Mouse (Mus musculus) heart, adult 2 months (tissue): ENCODE data around the gene Slc35f4. TPM values are rescaled to one million over a fixed set of nuclear protein-coding genes. Genes with fewer than 3 reads are reported as not detected.
A peak's percentile ranks its signal among the peaks of the same experiment; 100 is the strongest.

Source experiments
- DNase-seq, 2 experiments: peaks; one replicate each; pipeline ENCODE4 v3.0.0; 2021
- H3K27ac ChIP-seq: fragments of 200-600 bp; 2 replicates; pipeline ENCODE4 v1.8.1; 2022
- H3K27me3 ChIP-seq: fragments of 200-500 bp; 2 replicates; pipeline ENCODE4 v1.6.1; 2012; ENCODE audit warnings: mild to moderate bottlenecking, low read length, inconsistent platforms, mixed read lengths; ENCODE audit not compliant: control insufficient read depth, insufficient read depth
- H3K36me3 ChIP-seq: fragments of 200-500 bp; 2 replicates; pipeline ENCODE4 v1.6.1; 2012; ENCODE audit warnings: low read length, inconsistent platforms; ENCODE audit not compliant: control insufficient read depth, insufficient read depth
- H3K4me1 ChIP-seq: fragments of 200-500 bp; 2 replicates; pipeline ENCODE4 v1.6.1; 2011; ENCODE audit warnings: low read length; ENCODE audit not compliant: control insufficient read depth, insufficient read depth
- H3K4me3 ChIP-seq: fragments of 200-600 bp; 2 replicates; pipeline ENCODE4 v1.8.1; 2022
- H3K79me2 ChIP-seq: fragments of 200-500 bp; replicated peaks from 2 replicates; pipeline ENCODE4 v1.6.1; 2012; ENCODE audit warnings: mild to moderate bottlenecking, inconsistent platforms, low read length, moderate library complexity, mixed read lengths; ENCODE audit not compliant: control insufficient read depth, insufficient read depth
- H3K9ac ChIP-seq: fragments of 200-500 bp; 2 replicates; pipeline ENCODE4 v1.6.1; 2012; ENCODE audit warnings: low read depth, mild to moderate bottlenecking, control low read depth, inconsistent platforms, low read length, mixed read lengths
- CTCF ChIP-seq: fragments of 200-600 bp; IDR thresholded peaks from 2 replicates; pipeline ENCODE4 v1.8.1; 2022; ENCODE audit warnings: antibody characterized with exemption, mild to moderate bottlenecking, moderate library complexity
- EP300 ChIP-seq: fragments of 200-500 bp; IDR thresholded peaks from 2 replicates; pipeline ENCODE4 v1.6.1; 2011; ENCODE audit warnings: low read depth, low read length, control low read depth; ENCODE audit not compliant: insufficient read depth
- POLR2A ChIP-seq: fragments of 200-500 bp; IDR thresholded peaks from 2 replicates; pipeline ENCODE4 v1.6.1; 2011; ENCODE audit warnings: mild to moderate bottlenecking, low read depth, low read length, control low read depth; ENCODE audit not compliant: insufficient read depth
- WGBS: fragments of 180-500 bp; shearing (Covaris S2); methylation state at CpG from one replicate; pipeline ENCODE4 v1.1.7; 2018; 5-methylcytosine and 5-hydroxymethylcytosine counted together
- intact Hi-C: fragments of 180-260 bp; cut with DNase I; formaldehyde crosslinking; loops from one replicate; pipeline ENCODE4 v1.15.1; 2025
- polyA plus RNA-seq: library from polyadenylated mRNA; depleted of rRNA; stranded (reverse); fragments of >200 nt; gene quantifications from 2 replicates; pipeline ENCODE4 v1.2.3, GENCODE M21; 2012
- total RNA-seq, 2 experiments: library from RNA; stranded (reverse); gene quantifications; 2 replicates each; pipeline ENCODE4 v1.2.3; 2021

Gene Slc35f4
- total and polyA plus RNA-seq, 3 experiments, result not detected

DNA sequence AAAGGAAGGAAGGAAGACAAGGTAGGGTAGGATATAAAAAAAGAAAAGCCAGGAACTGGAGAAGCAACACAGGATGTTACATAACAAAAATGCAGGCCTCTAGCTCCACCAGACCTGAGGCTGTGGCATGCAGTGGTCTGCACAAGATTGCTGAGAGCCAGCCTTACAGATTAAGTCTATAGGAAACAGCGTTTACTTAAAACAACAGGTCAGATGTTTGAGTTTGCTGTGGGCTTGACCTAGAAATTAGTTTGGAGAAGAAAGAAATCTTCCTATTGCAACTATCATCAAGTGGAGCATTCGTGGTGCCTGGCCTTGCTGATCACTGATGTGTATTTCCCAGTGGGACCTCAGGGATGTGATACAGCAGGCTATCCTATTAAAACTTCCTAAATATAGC, 64.1 kb downstream of the Slc35f4 start:
- no peak for DNase-seq
- no peak for TF ChIP-seq POLR2A
- no peak for TF ChIP-seq CTCF
- Histone ChIP-seq H3K27ac (peak overlapping the region; percentile 15), H3K27me3 (no peaks in the 10 kb centered on the region), H3K79me2 (no peaks in the 10 kb centered on the region), H3K4me3 (no peak overlapping the region), H3K36me3 (no peaks in the 10 kb centered on the region), H3K4me1 (peaks cover 3% of the 10 kb centered on the region; the same call in 1 of the 2 replicates), H3K9ac (no peak overlapping the region)
- 38% methylated on average over 2 of the region's 2 CpGs for WGBS
- intact Hi-C loops, result no loop called here

DNA sequence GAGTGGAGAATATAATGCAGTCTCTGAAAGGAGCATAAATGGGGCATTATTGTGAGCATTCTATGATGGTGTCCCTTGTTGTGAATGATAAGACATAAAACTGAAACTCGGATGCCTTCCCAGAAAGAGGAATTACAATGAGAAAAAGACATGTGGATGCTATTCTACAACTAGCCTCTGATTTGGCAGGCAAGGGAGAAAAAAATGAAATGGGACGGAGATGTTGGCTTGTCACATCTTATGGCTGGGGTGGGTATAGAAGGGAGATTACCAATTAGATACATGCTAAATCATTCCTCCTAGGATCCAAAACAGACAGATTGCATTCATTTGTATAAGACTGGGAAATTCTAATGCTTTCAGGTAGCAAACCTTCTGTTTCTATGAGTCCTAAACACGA, 65.0 kb downstream of the Slc35f4 start:
- no peaks in the 10 kb centered on the region for H3K79me2 ChIP-seq
- H3K4me3 ChIP-seq, result no peak overlapping the region
- TF ChIP-seq POLR2A (no peak), CTCF (no peak), EP300 (no peak)
- no peaks in the 10 kb centered on the region for H3K36me3 ChIP-seq
- no peak for DNase-seq
- no peak overlapping the region for H3K9ac ChIP-seq
- H3K27me3 ChIP-seq, result no peaks in the 10 kb centered on the region
- H3K27ac ChIP-seq, result no peak overlapping the region
- peaks cover 3% of the 10 kb centered on the region; the same call in 1 of the 2 replicates for H3K4me1 ChIP-seq
- intact Hi-C loops, result no loop called here
- WGBS, result 57% methylated on average over 3 of the region's 3 CpGs

DNA sequence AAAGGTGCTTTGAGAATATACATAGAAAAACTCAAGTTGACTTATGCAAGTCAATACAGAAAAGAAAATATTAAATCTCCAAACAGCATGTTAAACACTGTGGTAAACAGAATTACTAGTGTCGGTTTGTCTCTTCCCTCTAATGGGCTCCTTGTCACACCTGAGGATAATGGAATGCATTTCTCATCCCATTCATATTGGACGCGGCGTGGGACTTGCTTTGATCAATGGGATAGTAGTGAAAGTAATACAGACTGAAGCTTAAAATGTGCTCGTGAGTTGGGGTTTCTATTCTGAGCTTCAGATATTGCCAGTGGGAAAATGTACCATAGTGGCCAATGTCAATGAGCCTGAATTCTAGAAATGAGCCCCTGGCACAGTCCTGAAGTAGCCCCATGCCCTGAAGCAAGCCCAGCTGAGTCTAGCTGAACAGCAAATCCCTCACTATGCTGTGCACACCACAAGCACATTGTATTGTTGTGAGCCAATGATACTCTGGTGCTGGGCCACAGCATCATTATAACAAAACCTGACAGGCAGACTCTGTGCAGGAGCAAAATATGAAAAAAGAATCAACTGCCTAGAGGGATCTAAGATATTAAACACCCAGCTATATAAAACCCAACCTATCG, 71.4 kb downstream of the Slc35f4 start:
- intact Hi-C loops, result no loop called here
- Histone ChIP-seq H3K4me3 (no peak overlapping the region), H3K27me3 (no peaks in the 10 kb centered on the region), H3K4me1 (no peaks in the 10 kb centered on the region), H3K9ac (no peak overlapping the region), H3K79me2 (no peaks in the 10 kb centered on the region), H3K36me3 (no peaks in the 10 kb centered on the region), H3K27ac (no peak overlapping the region)
- no peak for DNase-seq
- WGBS, result 91% methylated on average over 6 of the region's 6 CpGs
- TF ChIP-seq EP300 (no peak), CTCF (no peak), POLR2A (no peak)

DNA sequence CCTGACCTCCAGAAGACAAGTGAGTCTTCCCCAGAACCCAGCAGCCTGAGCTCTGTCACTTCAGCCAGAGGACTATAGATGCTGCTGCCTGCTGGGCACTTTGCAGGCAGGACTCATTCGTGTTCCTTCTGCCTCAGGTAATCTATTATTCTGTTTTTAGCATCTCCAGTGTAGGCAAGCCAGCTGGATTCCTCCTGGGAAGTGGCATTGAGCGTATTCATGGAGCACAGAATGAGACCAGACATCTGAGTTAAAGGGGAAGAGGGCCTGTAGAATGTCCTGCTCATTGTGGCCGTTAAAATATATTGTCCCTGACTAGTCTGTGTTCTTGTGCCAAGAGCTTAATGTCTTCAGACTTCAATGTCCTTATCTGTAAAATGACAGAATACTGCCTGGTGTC, 72.1 kb downstream of the Slc35f4 start:
- no peak for DNase-seq
- WGBS, result 29% methylated on average over 3 of the region's 3 CpGs
- Histone ChIP-seq H3K79me2 (no peaks in the 10 kb centered on the region), H3K4me1 (no peaks in the 10 kb centered on the region), H3K9ac (no peak overlapping the region), H3K27ac (no peak overlapping the region), H3K4me3 (no peak overlapping the region), H3K27me3 (no peaks in the 10 kb centered on the region), H3K36me3 (no peaks in the 10 kb centered on the region)
- TF ChIP-seq CTCF (no peak), EP300 (no peak), POLR2A (no peak)
- intact Hi-C loops, result no loop called here

DNA sequence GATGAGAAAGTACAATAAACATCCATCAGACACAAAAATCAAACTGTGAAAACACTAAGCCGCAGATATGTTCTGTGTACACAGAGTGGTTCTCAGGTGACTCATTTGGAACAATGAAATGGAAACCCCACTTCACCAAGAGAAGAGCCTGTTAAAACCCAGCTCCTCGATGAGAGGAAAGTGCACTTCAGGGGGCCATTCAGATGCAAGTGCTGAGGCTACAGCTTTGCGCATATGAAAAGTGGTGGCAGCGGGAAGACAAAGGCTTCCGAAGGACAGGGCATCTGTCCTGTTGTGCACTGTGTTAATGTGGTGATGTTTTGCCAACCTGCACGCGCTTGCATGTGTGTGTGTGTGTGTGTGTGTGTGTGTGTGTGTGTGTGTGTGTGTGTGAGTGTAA, 78.2 kb downstream of the Slc35f4 start:
- Histone ChIP-seq H3K27ac (no peak overlapping the region), H3K4me3 (no peak overlapping the region), H3K4me1 (no peaks in the 10 kb centered on the region), H3K27me3 (no peaks in the 10 kb centered on the region), H3K36me3 (no peaks in the 10 kb centered on the region), H3K79me2 (no peaks in the 10 kb centered on the region), H3K9ac (no peak overlapping the region)
- 56% methylated on average over 7 of the region's 7 CpGs for WGBS
- DNase-seq, result no peak
- intact Hi-C loops, result no loop called here
- TF ChIP-seq EP300 (no peak), CTCF (no peak), POLR2A (no peak)

DNA sequence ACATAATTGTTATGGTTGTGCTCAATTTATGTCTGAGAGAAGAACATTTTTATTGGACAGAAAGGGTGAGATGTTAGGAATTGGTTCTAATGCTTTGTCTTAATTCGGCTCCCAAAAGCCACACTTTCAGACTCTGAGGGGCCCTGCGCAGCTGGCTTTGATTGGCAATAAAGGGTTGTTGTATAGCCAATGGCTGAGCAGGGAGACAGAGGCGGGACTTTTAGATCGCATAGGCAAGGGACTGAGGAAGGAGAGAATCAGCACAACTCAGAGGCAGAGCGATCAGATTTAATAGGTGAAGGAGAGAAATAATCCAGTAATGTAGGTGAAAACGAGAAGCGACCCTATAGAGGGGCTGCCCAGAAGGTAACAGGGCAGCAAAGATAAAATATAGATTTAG, 79.4 kb downstream of the Slc35f4 start:
- Histone ChIP-seq H3K27ac (no peak overlapping the region), H3K4me1 (no peaks in the 10 kb centered on the region), H3K79me2 (no peaks in the 10 kb centered on the region), H3K36me3 (no peaks in the 10 kb centered on the region), H3K4me3 (no peak overlapping the region), H3K27me3 (no peaks in the 10 kb centered on the region), H3K9ac (no peak overlapping the region)
- intact Hi-C loops, result no loop called here
- TF ChIP-seq CTCF, result no peak
- no peak for TF ChIP-seq POLR2A
- TF ChIP-seq EP300, result no peak
- no peak for DNase-seq
- WGBS, result 57% methylated on average over 7 of the region's 7 CpGs
